In the genomic region with DNA sequence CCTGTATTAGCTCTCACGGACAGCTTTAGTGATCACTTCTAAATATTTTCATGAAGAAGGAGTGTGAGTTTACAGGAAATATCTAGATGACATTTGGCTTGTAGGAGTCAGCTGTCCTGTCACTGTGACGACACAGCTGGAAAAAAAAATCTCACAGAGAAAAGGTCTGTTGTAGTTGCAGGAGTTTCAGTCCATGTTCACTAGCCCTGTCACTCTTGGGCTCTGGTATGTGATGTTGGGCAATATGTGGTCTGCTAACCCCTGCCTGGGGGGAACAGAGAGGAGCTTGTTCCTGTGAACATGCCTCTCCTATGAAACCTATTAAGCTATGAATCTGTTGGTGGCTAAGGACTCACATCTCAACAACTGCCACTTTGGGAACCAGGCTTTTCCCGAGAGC, we compare ENCODE assay signal across 23 mouse cellular contexts.
DNase-seq lines count a peak whose midpoint lies in the region; ATAC-seq and TF ChIP-seq lines count a peak whose summit lies in the region.
"Had no signal": no experiment of that assay in that cellular context is flagged by ENCODE, and none has a peak within 500 bp of the region (broad histone marks: within the 10 kb centered on the region; RNA-seq: fewer than 3 reads in every experiment).

No protein-coding gene starts in this region.

- H3K4me2 ChIP-seq in heart, embryonic 11.5 days: no peak overlapping the region
- H3K4me2 ChIP-seq: liver, embryonic 15.5 days; midbrain, embryonic 11.5 days; neural tube, embryonic 15.5 days had no signal

- H3K36me3 ChIP-seq in heart, embryonic 11.5 days (ENCODE audit: control insufficient read depth, insufficient read depth, low read length): peaks cover 18% of the 10 kb centered on the region
- peaks cover 29% of the 10 kb centered on the region for H3K36me3 ChIP-seq in kidney, adult 2 months (ENCODE audit: control insufficient read depth, insufficient read depth, low read length)
- H3K36me3 ChIP-seq: neural tube, embryonic 15.5 days had no signal

- no peak for TF ChIP-seq POLR2A in kidney, adult 2 months (IDR thresholded peaks at IDR 0.05; ENCODE audit: low read depth, low read length)

- peak; percentile 93 for DNase-seq in heart, adult 11 months
- peak; percentile 27 for DNase-seq in kidney, adult 2 months
- no peak for DNase-seq in kidney, postnatal 10 days
- peak; percentile 49 for DNase-seq in NIH3T3 (ENCODE audit: low read depth)
- DNase-seq in lung, postnatal 36 days: peak; percentile 65
- no peak for DNase-seq in thymus, postnatal 10 days (ENCODE audit: low spot score in 2 of 2)
- DNase-seq: adrenal gland, adult 2 months; cerebellum, adult 11-12 months; cerebellum, postnatal 10 days; forebrain, postnatal 0 days; gastrocnemius, postnatal 14 days; kidney, adult 11 months; kidney, postnatal 14 days; liver; right cerebral cortex, adult 18-20 months; right cerebral cortex, postnatal 4 days; thymus, postnatal 36 days had no signal

- TF ChIP-seq CTCF in kidney, adult 2 months (conservative IDR thresholded peaks at IDR 0.05; ENCODE audit: insufficient read depth, insufficient read length, low read depth, low read length): no peak

- no peak overlapping the region for H3K4me3 ChIP-seq in heart, embryonic 11.5 days (ENCODE audit: low read depth, low read length)
- H3K4me3 ChIP-seq in kidney, adult 2 months (ENCODE audit: insufficient read depth, low read depth, low read length): no peak overlapping the region
- H3K4me3 ChIP-seq: heart, embryonic 10.5 days; limb, embryonic 10.5 days; liver, embryonic 15.5 days; neural tube, embryonic 15.5 days had no signal

- ATAC-seq in heart, embryonic 11.5 days (replicated peaks; ENCODE audit: insufficient number of reproducible peaks, low FRiP score, low TSS enrichment): no peak
- ATAC-seq: forebrain, postnatal 0 days had no signal

- H3K4me1 ChIP-seq in heart, embryonic 11.5 days (ENCODE audit: control insufficient read depth, insufficient read depth, low read length): no peaks in the 10 kb centered on the region
- no peaks in the 10 kb centered on the region for H3K4me1 ChIP-seq in kidney, adult 2 months (ENCODE audit: control insufficient read depth, insufficient read depth, low read length)
- H3K4me1 ChIP-seq: heart, embryonic 10.5 days; limb, embryonic 10.5 days; liver, embryonic 15.5 days; neural tube, embryonic 15.5 days had no signal

- no peak overlapping the region for H3K27ac ChIP-seq in heart, embryonic 11.5 days (ENCODE audit: low read depth, low read length)
- H3K27ac ChIP-seq in kidney, adult 2 months (ENCODE audit: insufficient read depth, low read depth, low read length): no peak overlapping the region
- H3K27ac ChIP-seq: heart, embryonic 10.5 days; limb, embryonic 10.5 days; liver, embryonic 15.5 days; neural tube, embryonic 15.5 days had no signal

- no peak overlapping the region for H3K9ac ChIP-seq in heart, embryonic 11.5 days (ENCODE audit: low read depth, low read length)
- H3K9ac ChIP-seq: forebrain, postnatal 0 days; liver, embryonic 15.5 days; neural tube, embryonic 15.5 days had no signal

- no peaks in the 10 kb centered on the region for H3K27me3 ChIP-seq in heart, embryonic 11.5 days (ENCODE audit: control insufficient read depth, insufficient read depth, low read length)
- no peaks in the 10 kb centered on the region for H3K27me3 ChIP-seq in kidney, adult 2 months (replicated peaks; ENCODE audit: control insufficient read depth, insufficient read depth, low read length)
- H3K27me3 ChIP-seq: liver, embryonic 15.5 days; neural tube, embryonic 15.5 days had no signal

- 74% methylated on average over 3 of the region's 3 CpGs for WGBS in heart, embryonic 11.5 days (ENCODE audit: insufficient replicate concordance)
- 68% methylated on average over 3 of the region's 3 CpGs for WGBS in kidney, adult 2 months

- no peaks in the 10 kb centered on the region for H3K9me3 ChIP-seq in heart, embryonic 11.5 days (replicated peaks; ENCODE audit: control insufficient read depth, low read length)
- H3K9me3 ChIP-seq: heart, embryonic 10.5 days; limb, embryonic 10.5 days; liver, embryonic 15.5 days; neural tube, embryonic 15.5 days had no signal

Comparison
In these comparisons a context has a peak if more than half of its experiments do, and no peak if none do; other contexts are left out.
1. DNase-seq: peak in heart, adult 11 months (single experiment), kidney, adult 2 months (single experiment), NIH3T3 (single experiment) and lung, postnatal 36 days (single experiment); none in kidney, postnatal 10 days (single experiment) and thymus, postnatal 10 days (0 of 2).